Mouse (Mus musculus) embryonic fibroblast, embryonic 13.5 days (primary cell): ENCODE data around the gene Ctnnd2.

Experiments
- CTCF ChIP-seq: IDR thresholded peaks from 2 replicates; pipeline ENCODE4 v1.5.1; 2011; ENCODE audit warnings: mild to moderate bottlenecking, control low read depth, low read length, moderate library complexity, borderline replicate concordance; ENCODE audit not compliant: insufficient read depth
- POLR2A ChIP-seq: IDR thresholded peaks from 2 replicates; pipeline ENCODE4 v1.6.1; 2011; ENCODE audit warnings: low read depth, mild to moderate bottlenecking, control low read depth, low read length, moderate library complexity

DNA sequence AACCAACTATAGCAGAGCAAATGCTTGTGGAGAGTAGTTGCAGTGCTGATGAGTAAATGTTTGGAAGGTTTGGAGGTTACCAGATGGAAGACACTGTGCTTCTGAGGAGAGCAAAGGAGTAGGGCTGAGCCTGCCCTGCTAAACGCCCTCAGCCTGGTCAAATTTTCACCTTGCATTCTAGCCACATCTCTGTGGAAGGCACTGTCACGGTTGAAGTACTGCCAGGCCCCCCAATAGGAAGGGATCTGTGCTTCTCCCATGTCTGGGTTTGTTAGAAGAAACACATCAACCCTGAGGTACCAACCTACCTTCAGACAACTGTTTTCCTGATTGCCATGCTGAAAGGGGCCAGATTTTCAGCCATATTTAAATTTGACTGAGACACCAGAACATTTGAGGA, 585.6 kb downstream of the Ctnnd2 start:
- TF ChIP-seq CTCF: no peak
- no peak for TF ChIP-seq POLR2A
